ENCODE assay signal across 15 mouse cellular contexts in genomic region chr1:162627821-162628220, GRCm38 (mm10). TPM values are rescaled to one million over a fixed set of nuclear protein-coding genes. Genes with fewer than 3 reads are reported as not detected.
DNase-seq lines count a peak whose midpoint lies in the region.
"Not testable (repeated sequence)": the region's sequence is repeated elsewhere in the genome, so short reads cannot be mapped to it uniquely, and the experiment has no call there.
"Had no signal": no experiment of that assay in that cellular context is flagged by ENCODE, and none has a peak within 500 bp of the region (broad histone marks: within the 10 kb centered on the region; RNA-seq: fewer than 3 reads in every experiment).

No protein-coding gene starts in this region.

- peak; percentile 21 for DNase-seq in NIH3T3 (ENCODE audit: low read depth)
- peak; percentile 11 to 17 for DNase-seq in adrenal gland, postnatal 36 days
- peak; percentile 28 for DNase-seq in kidney, adult 11 months
- DNase-seq in kidney, adult 8-10 months, result peak; percentile 32 to 38
- peak; percentile 56 for DNase-seq in kidney, postnatal 14 days
- DNase-seq in left cerebral cortex, postnatal 4 days, result peak; percentile 37
- peak; percentile 44 for DNase-seq in ovary, adult 18-20 months (ENCODE audit: low spot score)

- intact Hi-C loops in left cerebral cortex, postnatal 4 days (cut with DNase I), result not testable (repeated sequence)

RNA-seq across cellular contexts. Expression of gene Myoc, which starts 11.1 kb away (rescaled TPM):
- total RNA-seq in adrenal gland, postnatal 36 days (2021), result 1 to 10 TPM; 2.5 to 3.3 TPM
- under 1 TPM; 0.24 to 0.28 TPM for total RNA-seq in left cerebral cortex, postnatal 4 days (2021)
- total RNA-seq: CH12.LX; hematopoietic stem cell, adult 5-6 weeks had no signal

RNA-seq across cellular contexts. Expression of gene Myocos, which starts 30.2 kb away (rescaled TPM):
- not detected for total RNA-seq in adrenal gland, postnatal 36 days (2021)
- total RNA-seq in left cerebral cortex, postnatal 4 days (2021), result not detected
- total RNA-seq: adrenal gland, postnatal 14 days; CH12.LX; G1E; gastrocnemius, adult 8-10 months; gastrocnemius, postnatal 25 days; heart, adult 2 months; heart, postnatal 25 days; hematopoietic stem cell, adult 5-6 weeks had no signal

RNA-seq across cellular contexts. Expression of gene Vamp4, which starts 57.5 kb away (rescaled TPM):
- 10 to 100 TPM; 41.4 to 41.6 TPM for total RNA-seq in adrenal gland, postnatal 36 days (2021)
- total RNA-seq in left cerebral cortex, postnatal 4 days (2021), result 10 to 100 TPM; 61.1 to 63.2 TPM

Comparison
In these comparisons a context has a peak if more than half of its experiments do, and no peak if none do; other contexts are left out.
1. Peak in every context shown above with its lines: DNase-seq.